Mouse (Mus musculus) myocyte (in vitro differentiated cells): Measurements from ENCODE around the gene Armc2. TPM values are rescaled to one million over a fixed set of nuclear protein-coding genes. Genes with fewer than 3 reads are reported as not detected.

Experiments used
- H3K27me3 ChIP-seq: one replicate; pipeline ENCODE4 v1.6.1; 2011; ENCODE audit not compliant: control insufficient read depth, insufficient read depth, insufficient read length
- H3K36me3 ChIP-seq: one replicate; pipeline ENCODE4 v1.6.1; 2011; ENCODE audit not compliant: control insufficient read depth, insufficient read depth
- H3K4me2 ChIP-seq: one replicate; pipeline ENCODE4 v1.6.1; 2011; ENCODE audit warnings: low read depth, control low read depth
- H3K4me3 ChIP-seq: one replicate; pipeline ENCODE4 v1.5.1; 2011; ENCODE audit warnings: mild to moderate bottlenecking, control low read depth, moderate library complexity
- H3K79me2 ChIP-seq: one replicate; pipeline ENCODE4 v1.6.1; 2011; ENCODE audit not compliant: control insufficient read depth, insufficient read depth
- H3ac ChIP-seq: one replicate; pipeline ENCODE4 v1.6.1; 2011; ENCODE audit not compliant: control insufficient read depth, insufficient read length
- CEBPB ChIP-seq: IDR thresholded peaks from 2 replicates; pipeline ENCODE4 v1.6.1; 2011; ENCODE audit warnings: mild to moderate bottlenecking, moderate library complexity; ENCODE audit not compliant: poor library complexity, insufficient read depth, severe bottlenecking
- E2F4 ChIP-seq: IDR thresholded peaks from one replicate; pipeline ENCODE4 v1.6.1; 2011; ENCODE audit warnings: mild to moderate bottlenecking, control low read depth, moderate library complexity; ENCODE audit not compliant: insufficient read depth
- MAX ChIP-seq: IDR thresholded peaks from one replicate; pipeline ENCODE4 v1.6.1; 2011; ENCODE audit warnings: low read depth, mild to moderate bottlenecking, control low read depth
- MYOD1 ChIP-seq, 3 experiments: IDR thresholded peaks; one replicate each; pipeline ENCODE4 v1.6.1; 2011; ENCODE audit warnings: control low read depth in 2 of 3, low read depth in 2 of 3, mild to moderate bottlenecking in 2 of 3, moderate library complexity in 1 of 3; ENCODE audit not compliant: insufficient read length in 2 of 3, control insufficient read depth in 1 of 3
- MYOG ChIP-seq, 3 experiments: IDR thresholded peaks; one replicate each; pipeline ENCODE4 v1.6.1; 2011; ENCODE audit warnings: control low read depth in 2 of 3, low read depth in 2 of 3, mild to moderate bottlenecking in 2 of 3; ENCODE audit not compliant: insufficient read length in 2 of 3, control insufficient read depth in 1 of 3, insufficient read depth in 1 of 3
- POLR2A ChIP-seq: IDR thresholded peaks from one replicate; pipeline ENCODE4 v1.6.1; 2011; ENCODE audit warnings: low read depth, mild to moderate bottlenecking, control low read depth, moderate library complexity; ENCODE audit not compliant: insufficient read length
- POLR2AphosphoS2 ChIP-seq: IDR thresholded peaks from one replicate; pipeline ENCODE4 v1.6.1; 2011; ENCODE audit warnings: low read depth, control low read depth; ENCODE audit not compliant: insufficient read length
- REST ChIP-seq: IDR thresholded peaks from one replicate; pipeline ENCODE4 v1.6.1; 2011; ENCODE audit warnings: mild to moderate bottlenecking, control low read depth, moderate library complexity; ENCODE audit not compliant: insufficient read depth, insufficient read length
- SRF ChIP-seq: IDR thresholded peaks from one replicate; pipeline ENCODE4 v1.6.1; 2011; ENCODE audit warnings: low read depth; ENCODE audit not compliant: control insufficient read depth, insufficient read length
- TCF12 ChIP-seq: IDR thresholded peaks from one replicate; pipeline ENCODE4 v1.6.1; 2011; ENCODE audit warnings: mild to moderate bottlenecking, control low read depth; ENCODE audit not compliant: poor library complexity, insufficient read depth, severe bottlenecking
- TCF3 ChIP-seq: IDR thresholded peaks from one replicate; pipeline ENCODE4 v1.6.1; 2011; ENCODE audit warnings: low read depth, control low read depth; ENCODE audit not compliant: insufficient read length
- USF1 ChIP-seq: IDR thresholded peaks from one replicate; pipeline ENCODE4 v1.6.1; 2011; ENCODE audit warnings: low read depth, mild to moderate bottlenecking, control low read depth, moderate library complexity
- polyA plus RNA-seq: library from polyadenylated mRNA; unstranded; fragments of >200 nt; fragmentation: generic; extraction: Trizol; gene quantifications from one replicate; pipeline ENCODE4 v1.2.1, GENCODE M21; 2012; ENCODE audit warnings: missing spikeins

Gene Armc2
- polyA plus RNA-seq, 1 experiment, result 0.31 TPM

DNA sequence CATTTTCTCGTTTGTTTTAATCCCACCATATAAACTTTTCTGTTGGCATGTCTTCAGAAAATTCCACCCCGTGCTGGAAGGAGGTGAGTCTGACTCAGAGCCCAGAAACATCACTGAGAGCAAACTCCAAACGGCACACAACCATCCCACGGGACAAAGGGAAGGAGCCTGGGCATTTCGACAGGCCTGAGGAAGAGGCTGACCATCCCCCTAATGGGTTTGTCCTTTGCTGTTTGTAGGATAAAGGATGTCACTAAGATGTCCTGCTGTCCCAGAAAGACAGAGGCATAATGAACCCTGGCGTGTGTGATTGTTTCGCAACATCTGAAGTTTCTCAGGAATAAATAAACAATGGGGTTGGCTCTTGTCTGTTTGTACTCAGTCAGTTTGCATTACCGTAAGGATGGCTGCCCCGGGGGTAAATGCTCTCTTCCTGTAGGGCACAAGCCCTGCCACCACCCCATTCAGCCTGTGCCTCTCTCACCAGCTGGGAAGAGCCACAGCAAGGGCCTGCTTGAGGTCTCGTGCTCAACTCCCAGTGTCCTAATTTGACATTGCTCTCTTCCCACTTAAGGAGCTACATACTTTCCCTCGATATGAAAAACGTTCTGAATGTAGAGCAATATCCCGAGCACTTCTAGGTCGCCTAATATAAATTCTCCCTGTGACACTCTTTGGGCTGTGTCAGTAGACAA is 26.7 kb downstream of the Armc2 start:
- no peak overlapping the region for H3ac ChIP-seq
- no peak overlapping the region for H3K4me2 ChIP-seq
- H3K27me3 ChIP-seq, result no peaks in the 10 kb centered on the region
- no peaks in the 10 kb centered on the region for H3K79me2 ChIP-seq
- H3K36me3 ChIP-seq, result no peaks in the 10 kb centered on the region
- H3K4me3 ChIP-seq, result no peak overlapping the region
- TF ChIP-seq TCF12 (no peak), CEBPB (peak; percentile 75)

DNA sequence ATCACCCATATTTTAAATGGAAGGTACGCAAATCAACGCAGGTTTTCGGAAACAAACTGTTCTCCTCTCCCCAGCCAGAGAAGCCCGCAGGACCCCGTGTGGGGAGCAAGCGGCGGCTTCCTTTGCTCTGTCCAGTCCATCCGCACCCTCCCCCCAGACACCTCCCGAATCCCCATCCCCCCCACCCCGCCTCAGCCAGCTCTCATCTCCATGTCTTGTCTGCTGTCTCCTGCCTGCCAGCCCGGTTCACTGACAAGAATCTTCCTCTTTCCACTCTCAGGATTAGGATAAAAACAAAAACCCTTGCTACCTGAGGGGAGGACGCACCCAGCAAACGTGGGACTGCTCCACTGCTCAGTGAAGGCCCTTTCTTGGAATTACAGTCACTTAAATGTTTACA is 27.3 kb downstream of the Armc2 start:
- TF ChIP-seq MYOG (IDR thresholded peaks at IDR 0.05; ENCODE audit: control insufficient read depth in 1 of 3, insufficient read depth in 1 of 3, insufficient read length in 2 of 3, low read depth in 2 of 3) (no peak), E2F4 (no peak), MAX (no peak), MYOD1 (IDR thresholded peaks at IDR 0.05; ENCODE audit: control insufficient read depth in 1 of 3, insufficient read length in 2 of 3, low read depth in 2 of 3) (no peak), CEBPB (no peak), SRF (no peak), USF1 (no peak), REST (no peak), POLR2AphosphoS2 (no peak), TCF12 (no peak), POLR2A (no peak), TCF3 (no peak)
- no peaks in the 10 kb centered on the region for H3K27me3 ChIP-seq
- H3K36me3 ChIP-seq, result no peaks in the 10 kb centered on the region
- no peak overlapping the region for H3ac ChIP-seq
- H3K79me2 ChIP-seq, result no peaks in the 10 kb centered on the region
- no peak overlapping the region for H3K4me3 ChIP-seq
- H3K4me2 ChIP-seq, result no peak overlapping the region

DNA sequence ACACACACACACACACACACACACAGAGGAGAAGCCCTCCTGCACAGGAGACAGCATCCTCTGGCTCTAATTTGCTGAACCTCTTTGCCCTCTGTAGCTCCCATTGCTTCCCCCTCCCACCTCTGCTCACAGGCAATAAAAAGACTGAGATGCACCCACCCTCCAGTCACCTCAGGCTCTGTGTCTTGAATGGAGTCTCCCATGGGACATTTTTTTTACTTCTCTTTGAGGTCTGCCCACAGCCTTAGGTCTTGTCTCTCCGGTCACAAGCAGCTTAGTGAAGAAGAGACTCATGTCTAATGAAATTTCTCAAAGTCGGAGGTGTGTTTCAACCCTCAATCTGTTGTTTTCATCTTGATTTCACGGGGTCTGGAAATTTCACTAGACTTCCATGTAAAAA is 29.3 kb downstream of the Armc2 start:
- H3ac ChIP-seq, result no peak overlapping the region
- no peaks in the 10 kb centered on the region for H3K36me3 ChIP-seq
- no peaks in the 10 kb centered on the region for H3K79me2 ChIP-seq
- no peak for TF ChIP-seq MYOD1 (IDR thresholded peaks at IDR 0.05; ENCODE audit: control insufficient read depth in 1 of 3, insufficient read length in 2 of 3, low read depth in 2 of 3)
- TF ChIP-seq MAX, result no peak
- no peak for TF ChIP-seq SRF
- H3K4me2 ChIP-seq, result no peak overlapping the region
- no peaks in the 10 kb centered on the region for H3K27me3 ChIP-seq
- H3K4me3 ChIP-seq, result no peak overlapping the region

DNA sequence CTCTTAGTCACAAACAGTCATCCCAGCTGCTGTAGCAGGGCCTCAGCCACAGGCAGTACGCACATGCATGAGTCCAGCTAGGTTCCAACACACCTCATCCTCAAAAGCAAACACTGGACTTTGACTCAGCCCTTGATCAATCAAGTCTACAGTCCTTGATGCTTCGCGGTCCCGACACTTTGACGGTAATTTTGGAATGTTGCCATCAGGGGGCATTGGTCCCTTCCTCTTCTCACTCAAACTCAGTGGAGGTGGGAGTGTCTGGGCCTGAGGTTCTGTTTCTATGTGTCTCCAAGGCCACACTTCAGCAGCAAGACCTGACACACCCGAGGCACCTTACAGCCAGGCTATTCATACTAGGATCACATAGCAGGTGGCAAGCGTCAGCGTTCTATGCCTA is 32.1 kb downstream of the Armc2 start:
- Histone ChIP-seq H3K4me2 (no peak overlapping the region), H3ac (no peak overlapping the region), H3K36me3 (no peaks in the 10 kb centered on the region), H3K27me3 (no peaks in the 10 kb centered on the region), H3K4me3 (no peak overlapping the region), H3K79me2 (no peaks in the 10 kb centered on the region)
- TF ChIP-seq USF1 (no peak), TCF12 (no peak), POLR2AphosphoS2 (no peak)

DNA sequence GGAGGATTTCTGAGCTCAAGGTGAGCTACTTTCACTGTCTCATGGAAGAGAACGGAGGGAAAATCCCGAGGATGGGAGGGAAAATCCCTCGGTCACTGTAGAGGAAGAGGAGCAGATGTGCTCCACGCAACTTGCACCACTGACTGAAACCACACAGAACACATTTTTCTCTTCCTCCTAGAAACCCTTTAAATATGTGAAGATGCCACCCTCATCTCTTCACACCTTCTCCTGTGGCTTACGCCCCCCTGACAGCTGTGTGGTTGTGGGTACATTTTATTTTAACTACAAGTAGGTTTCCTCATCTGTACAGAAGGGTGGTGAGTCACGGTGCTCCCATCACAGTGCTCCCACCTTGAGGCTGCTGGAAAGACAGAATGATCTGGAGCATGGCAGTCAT is 34.0 kb downstream of the Armc2 start:
- Histone ChIP-seq H3ac (no peak overlapping the region), H3K4me3 (no peak overlapping the region), H3K27me3 (no peaks in the 10 kb centered on the region), H3K4me2 (no peak overlapping the region), H3K36me3 (no peaks in the 10 kb centered on the region), H3K79me2 (no peaks in the 10 kb centered on the region)
- TF ChIP-seq SRF (no peak), MYOD1 (IDR thresholded peaks at IDR 0.05; ENCODE audit: control insufficient read depth in 1 of 3, insufficient read length in 2 of 3, low read depth in 2 of 3) (peak in 1 of 3 experiments; percentile 0), MAX (no peak)

DNA sequence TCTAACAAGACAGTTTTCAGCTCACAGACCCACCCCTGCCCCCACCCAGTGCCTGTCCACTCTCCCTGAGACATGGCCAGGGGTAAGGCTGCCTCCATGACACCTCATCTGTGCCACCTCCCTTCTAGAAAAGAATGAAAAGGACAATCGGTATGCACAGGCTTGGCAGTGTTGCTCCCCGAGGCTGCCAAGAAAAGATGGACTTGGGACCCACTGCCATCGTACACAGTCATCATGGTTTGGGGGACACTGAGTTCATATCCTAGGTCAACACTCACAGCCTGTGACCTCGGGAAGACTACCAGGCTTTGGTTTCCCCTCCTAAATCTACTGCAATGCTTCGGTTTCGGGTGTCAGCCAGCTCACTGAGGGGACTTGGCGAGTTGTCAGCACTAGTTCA is 35.4 kb downstream of the Armc2 start:
- Histone ChIP-seq H3K79me2 (no peaks in the 10 kb centered on the region), H3K36me3 (no peaks in the 10 kb centered on the region), H3ac (no peak overlapping the region), H3K4me3 (no peak overlapping the region), H3K27me3 (no peaks in the 10 kb centered on the region), H3K4me2 (no peak overlapping the region)
- TF ChIP-seq MYOG (IDR thresholded peaks at IDR 0.05; ENCODE audit: control insufficient read depth in 1 of 3, insufficient read depth in 1 of 3, insufficient read length in 2 of 3, low read depth in 2 of 3) (no peak), POLR2A (no peak), E2F4 (no peak), TCF3 (no peak), TCF12 (no peak), MAX (no peak), SRF (no peak), MYOD1 (IDR thresholded peaks at IDR 0.05; ENCODE audit: control insufficient read depth in 1 of 3, insufficient read length in 2 of 3, low read depth in 2 of 3) (no peak), CEBPB (no peak), POLR2AphosphoS2 (no peak), REST (no peak), USF1 (no peak)
